Mouse (Mus musculus) MEL-GATA-1-ER (cell line): Measurements from ENCODE around the gene Olfr747.
"Not testable (repeated sequence)": the region's sequence is repeated elsewhere in the genome, so short reads cannot be mapped to it uniquely, and the experiment has no call there.

Experiments
- DNase-seq: peaks from one replicate; pipeline ENCODE4 v3.0.0-alpha.2; 2012; ENCODE audit warnings: low read depth; ENCODE audit errors: extremely low read depth

Olfr747 gene

GRCm38 (mm10) chr14:50693106-50693505 lies at the start of gene Olfr747:
Gene Olfr747, minus strand, starts transcription at chr14:50693206.
- no peak for DNase-seq

DNA sequence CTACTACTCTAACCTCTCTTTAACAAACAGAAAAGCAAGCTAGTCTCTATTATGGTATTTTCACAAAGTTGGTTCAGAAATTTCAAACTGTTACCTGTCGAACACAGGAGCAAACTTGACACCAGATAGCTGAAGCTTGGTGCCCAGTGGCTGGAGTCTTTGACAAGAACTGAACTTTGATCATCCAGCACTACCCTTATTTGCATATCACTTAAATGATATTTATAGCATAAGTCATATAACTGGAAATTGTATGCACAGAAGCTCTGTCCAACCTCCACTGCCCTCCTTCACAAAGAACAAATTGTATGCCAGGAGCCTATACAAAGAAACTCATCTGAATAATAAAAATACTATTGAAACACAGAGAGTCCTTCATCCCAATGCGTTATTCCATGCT lies 48.6 kb upstream of the Olfr747 start:
- DNase-seq = no peak

DNA sequence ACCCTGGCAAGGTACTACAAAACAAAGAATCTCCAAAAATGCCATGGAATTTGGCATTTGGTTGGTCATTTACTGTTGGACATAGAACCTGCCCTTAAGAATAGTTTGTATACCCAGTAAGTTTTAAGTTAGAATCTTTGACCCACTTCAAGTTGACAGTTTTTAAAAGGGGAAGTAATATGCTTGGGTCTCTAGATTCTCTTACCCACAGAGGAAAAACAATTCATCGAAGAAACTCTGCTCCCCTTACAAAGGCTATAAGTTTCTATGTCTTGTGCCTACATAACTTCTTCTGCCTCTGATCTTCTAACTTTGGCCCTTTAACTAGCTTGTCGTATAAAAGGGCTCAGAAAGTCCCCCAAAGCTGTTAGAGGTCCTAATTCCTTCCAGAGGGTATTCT lies 47.3 kb upstream of the Olfr747 start:
- DNase-seq = no peak

GRCm38 (mm10) chr14:50722371-50722770 lies 29.4 kb upstream of the Olfr747 start:
- not testable (repeated sequence) for DNase-seq

- DNase-seq = not testable (repeated sequence)
These were observed 26.9 kb upstream of the Olfr747 start for GRCm38 (mm10) chr14:50719875-50720274.

DNA sequence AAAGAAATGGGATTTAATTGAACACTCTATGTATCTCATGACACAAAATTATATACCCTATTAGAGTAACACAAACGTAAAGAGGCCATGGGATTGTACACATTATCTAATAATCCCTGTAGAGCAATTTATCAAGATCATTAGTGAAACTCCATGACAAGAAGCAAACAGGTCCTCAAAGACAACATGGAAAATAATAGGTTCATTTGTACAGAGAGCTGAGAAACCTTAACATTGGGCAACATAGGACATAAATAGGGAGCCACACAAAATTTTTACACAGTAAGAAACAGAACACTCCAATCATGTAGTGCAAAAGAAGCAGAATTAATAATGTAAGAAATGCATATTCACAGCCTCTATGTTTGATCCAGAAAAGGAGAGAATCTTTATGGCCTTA lies 14.1 kb upstream of the Olfr747 start, which contains the start of gene Olfr748:
Olfr748 (plus strand) TSS at position 301 of the 400 bp plus-strand sequence.
- no peak for DNase-seq

GRCm38 (mm10) chr14:50646783-50647182 lies 46.2 kb downstream of the Olfr747 start, which contains the start of gene Olfr746:
Gene Olfr746, plus strand, starts transcription at chr14:50647083.
- no peak for DNase-seq

DNA sequence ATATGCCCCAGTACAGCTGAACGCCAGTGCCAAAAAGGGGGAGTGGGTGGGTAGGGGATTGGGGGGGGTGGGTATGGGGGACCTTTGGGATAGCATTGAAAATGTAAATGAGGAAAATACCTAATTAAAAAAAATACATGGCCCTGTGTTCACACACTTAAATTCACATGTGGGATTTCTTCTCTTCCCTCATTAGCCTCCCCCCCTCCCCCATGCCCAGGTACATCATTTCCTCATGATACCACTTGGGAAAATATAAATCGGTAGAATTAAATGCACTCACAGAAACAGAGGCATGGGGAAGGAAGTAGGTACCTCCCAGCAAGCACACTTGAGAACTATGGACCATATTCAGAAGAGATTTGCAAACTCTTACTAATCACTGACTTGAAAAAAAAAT lies 53.9 kb downstream of the Olfr747 start, which contains the start of gene Olfr745:
Olfr745 (plus strand) TSS at position 301 of the 400 bp plus-strand sequence.
- no peak for DNase-seq
